Mouse (Mus musculus) intestine, postnatal 0 days (tissue): ENCODE results near the gene Zfp148. TPM values are rescaled to one million over a fixed set of nuclear protein-coding genes. Genes with fewer than 3 reads are reported as not detected.
"Not testable (repeated sequence)": the region's sequence is repeated elsewhere in the genome, so short reads cannot be mapped to it uniquely, and the experiment has no call there.

Experiments
- ATAC-seq: fragments of 200-750 bp; cut with Nextera tagmentation; 2 replicates; pipeline ENCODE4 v1.8.0; 2017; ENCODE audit warnings: mild to moderate bottlenecking, moderate TSS enrichment, moderate library complexity
- H3K27ac ChIP-seq: fragments of 300-500 bp; sonication (generic); 2 replicates; pipeline ENCODE4 v1.5.1; 2014; ENCODE audit warnings: mild to moderate bottlenecking, low read depth, low read length, moderate library complexity
- H3K27me3 ChIP-seq: fragments of 300-500 bp; sonication (generic); replicated peaks from 2 replicates; pipeline ENCODE4 v1.6.1; 2014; ENCODE audit warnings: low read length, mixed read lengths; ENCODE audit not compliant: control insufficient read depth, insufficient read depth
- H3K36me3 ChIP-seq: fragments of 300-500 bp; sonication (generic); 2 replicates; pipeline ENCODE4 v1.6.1; 2014; ENCODE audit warnings: mild to moderate bottlenecking, moderate library complexity; ENCODE audit not compliant: control insufficient read depth, insufficient read depth
- H3K4me1 ChIP-seq: fragments of 300-500 bp; sonication (generic); replicated peaks from 2 replicates; pipeline ENCODE4 v1.6.1; 2014; ENCODE audit warnings: antibody characterized with exemption, low read length, mixed read lengths; ENCODE audit not compliant: control insufficient read depth, insufficient read depth
- H3K4me2 ChIP-seq: fragments of 300-500 bp; sonication (generic); replicated peaks from 2 replicates; pipeline ENCODE4 v1.6.1; 2014; ENCODE audit warnings: low read depth, mild to moderate bottlenecking, moderate library complexity
- H3K4me3 ChIP-seq: fragments of 300-500 bp; sonication (generic); 2 replicates; pipeline ENCODE4 v1.5.1; 2014; ENCODE audit warnings: low read depth, low read length
- H3K9ac ChIP-seq: fragments of 300-500 bp; sonication (generic); 2 replicates; pipeline ENCODE4 v1.6.1; 2014; ENCODE audit warnings: mild to moderate bottlenecking, low read depth, low read length
- H3K9me3 ChIP-seq: fragments of 300-500 bp; sonication (generic); 2 replicates; pipeline ENCODE4 v1.6.1; 2016; ENCODE audit warnings: mixed run types; ENCODE audit not compliant: control insufficient read depth
- CTCF ChIP-seq: sonication (generic); IDR thresholded peaks from 2 replicates; pipeline ENCODE4 v1.5.1; 2016; ENCODE audit warnings: low read depth, mild to moderate bottlenecking, control low read depth, antibody characterized with exemption, moderate library complexity
- WGBS: fragments of 180-500 bp; shearing (Covaris S2); extraction: QIAGEN DNeasy Blood & Tissue Kit; methylation state at CpG from one replicate; pipeline ENCODE4 v1.1.7; 2014; 5-methylcytosine and 5-hydroxymethylcytosine counted together
- polyA plus RNA-seq: library from polyadenylated mRNA; unstranded; fragments of >200 nt; fragmentation: Nextera tagmentation; extraction: Ambion mirVana; gene quantifications from 2 replicates; pipeline ENCODE4 v1.2.1, GENCODE M21; 2015

The Zfp148 gene
- polyA plus RNA-seq, 1 experiment from 2014 or later = 20.5 TPM

DNA sequence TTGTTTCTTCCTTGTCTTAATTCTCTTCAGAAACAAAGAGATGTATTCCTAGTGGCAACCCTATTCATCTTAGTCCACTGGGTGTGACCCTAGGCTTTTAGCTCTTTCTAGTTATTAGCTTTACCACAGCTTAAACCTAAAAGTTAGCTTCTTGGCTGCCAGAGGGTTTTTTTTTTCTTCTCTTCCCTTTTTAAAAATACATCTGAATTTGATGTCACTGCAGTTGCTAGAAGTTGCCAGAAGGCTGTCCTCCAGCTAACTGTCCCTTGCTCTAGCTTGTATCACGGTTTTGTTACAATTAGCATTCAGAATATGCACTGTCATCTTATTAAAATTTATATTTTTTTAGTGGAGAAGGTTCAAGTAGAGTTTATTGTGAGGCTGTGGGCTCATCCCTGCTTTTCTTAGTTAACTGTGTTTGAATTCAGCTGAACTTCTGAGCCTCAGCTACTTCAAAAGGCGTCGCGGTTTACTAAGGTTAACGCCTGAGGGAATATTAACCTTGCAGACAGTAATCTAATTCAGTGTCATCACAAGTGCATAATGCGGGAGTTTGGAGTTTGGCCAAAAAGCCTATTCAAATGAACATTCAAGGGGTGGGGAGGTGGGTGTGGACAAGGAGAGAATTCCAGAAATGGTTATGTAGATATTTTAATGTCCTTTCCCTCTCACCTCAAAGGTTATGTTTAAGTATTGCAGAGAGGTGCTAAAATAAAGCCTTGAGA is 1.3 kb upstream of the Zfp148 start:
- Histone ChIP-seq H3K27ac (0 out of 2 replicates have a peak overlapping the region, but pooled peaks have one; percentile 93), H3K4me1 (no peaks in the 10 kb centered on the region), H3K4me2 (peak overlapping the region; percentile 83), H3K4me3 (peak overlapping the region; percentile 82; the same call in 1 of the 2 replicates), H3K9ac (peak overlapping the region; percentile 99; the same call in 1 of the 2 replicates), H3K27me3 (no peaks in the 10 kb centered on the region), H3K36me3 (no peaks in the 10 kb centered on the region), H3K9me3 (no peaks in the 10 kb centered on the region)
- no peak; the same call in 1 of the 2 replicates for TF ChIP-seq CTCF
- no peak for ATAC-seq
- 34% methylated on average over 6 of the region's 6 CpGs for WGBS

DNA sequence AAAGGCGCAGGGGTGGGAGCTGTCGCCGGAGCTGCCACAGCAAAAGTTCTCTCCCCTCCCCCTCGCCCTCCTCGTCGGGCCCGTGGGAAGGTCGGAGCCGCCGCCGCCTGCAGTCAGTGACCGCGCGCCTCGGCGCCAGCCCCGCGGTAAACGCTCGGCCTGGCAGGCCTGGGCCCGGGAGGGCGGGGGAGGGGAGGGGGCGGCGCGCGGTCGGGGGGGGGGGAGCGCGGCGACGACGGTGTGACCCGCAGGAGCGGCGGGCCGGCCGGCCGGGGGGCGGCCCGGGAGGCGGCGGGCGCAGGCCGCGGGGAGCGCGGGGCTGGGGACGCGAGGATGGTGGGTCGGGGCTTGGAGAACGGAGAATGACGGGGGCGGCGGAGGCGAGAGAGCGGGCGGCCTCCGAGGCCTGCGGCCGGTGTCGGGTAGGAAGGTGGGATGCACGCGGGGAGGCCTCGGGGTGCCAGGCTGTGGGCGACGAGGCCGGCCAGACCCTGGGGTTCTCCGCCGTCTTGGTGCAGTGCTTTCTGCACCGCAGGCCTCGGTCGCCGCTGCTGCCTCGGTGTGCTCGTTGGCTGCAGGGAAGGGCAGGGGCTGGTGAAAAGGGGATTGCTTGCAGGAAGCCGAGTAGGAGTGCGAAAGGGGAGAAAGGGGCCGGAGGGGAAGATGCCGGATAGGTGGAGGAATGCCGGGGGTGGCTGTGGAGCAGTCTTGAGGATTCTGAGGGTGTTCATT is 412 bp downstream of the Zfp148 start:
- H3K27ac ChIP-seq = peak overlapping the region; percentile 93
- peak overlapping the region; percentile 99 for H3K9ac ChIP-seq
- no peak for TF ChIP-seq CTCF
- peak overlapping the region; percentile 82 for H3K4me3 ChIP-seq
- no peaks in the 10 kb centered on the region for H3K4me1 ChIP-seq
- H3K36me3 ChIP-seq = no peaks in the 10 kb centered on the region
- H3K27me3 ChIP-seq = no peaks in the 10 kb centered on the region
- peak overlapping the region; percentile 83 for H3K4me2 ChIP-seq
- H3K9me3 ChIP-seq = no peaks in the 10 kb centered on the region
- WGBS = under 1% methylated on average over 48 of the region's 80 CpGs
- peak; percentile 72 for ATAC-seq

DNA sequence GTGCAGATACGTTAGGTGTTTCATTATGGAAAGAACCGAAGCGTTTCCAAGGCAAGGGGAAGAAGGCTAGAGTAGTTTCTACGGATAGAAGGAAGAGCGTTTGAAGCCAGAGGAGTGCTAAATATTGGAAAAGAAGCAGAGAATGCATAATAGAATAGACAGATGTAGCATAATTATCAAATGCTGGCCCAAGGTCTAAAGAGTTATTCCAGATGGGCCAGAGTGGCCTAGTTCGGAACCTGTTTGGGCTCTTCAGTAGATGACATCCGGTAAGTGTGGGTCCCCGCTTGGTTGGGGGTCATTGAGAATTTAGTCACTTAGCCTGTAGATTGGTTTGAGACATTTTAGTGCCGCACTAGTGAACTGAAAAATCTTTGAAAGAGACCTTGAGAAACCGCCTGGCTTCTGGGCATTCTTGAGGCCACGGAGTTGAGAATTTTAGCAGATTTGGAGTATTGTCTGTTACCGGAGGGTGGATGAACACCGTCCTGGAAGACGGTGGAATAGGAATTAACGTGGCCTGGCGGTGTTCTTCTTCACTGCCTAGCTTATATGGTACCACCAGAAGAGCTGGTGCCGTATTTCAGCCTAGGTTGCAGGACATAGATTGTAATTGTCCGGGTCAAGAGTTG is 1.1 kb downstream of the Zfp148 start:
- WGBS = 1% methylated on average over 18 of the region's 18 CpGs
- Histone ChIP-seq H3K36me3 (no peaks in the 10 kb centered on the region), H3K4me1 (no peaks in the 10 kb centered on the region), H3K4me2 (peak overlapping the region; percentile 83), H3K27me3 (no peaks in the 10 kb centered on the region), H3K9me3 (no peaks in the 10 kb centered on the region), H3K27ac (peak overlapping the region; percentile 93), H3K4me3 (peak overlapping the region; percentile 82), H3K9ac (peak overlapping the region; percentile 99)
- ATAC-seq = no peak
- no peak for TF ChIP-seq CTCF

DNA sequence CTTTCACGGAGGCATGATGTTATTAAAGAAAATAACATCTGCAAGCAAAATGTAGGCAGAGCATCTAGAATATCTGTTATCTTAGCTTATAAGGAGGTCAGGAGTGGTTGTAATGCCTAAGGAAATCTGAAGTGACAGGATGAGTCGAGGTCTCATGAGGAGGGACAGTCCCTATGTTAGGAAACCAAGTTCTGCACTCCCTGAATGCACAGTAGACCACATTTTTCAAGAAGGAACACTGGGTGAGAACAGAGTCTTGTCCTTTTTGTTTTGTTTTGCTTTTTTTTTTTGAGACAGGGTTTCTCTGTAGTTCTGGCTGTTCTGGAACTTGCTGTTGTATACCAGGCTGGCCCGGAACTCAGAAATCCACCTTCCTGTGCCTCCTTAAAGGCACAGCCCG is 1.7 kb downstream of the Zfp148 start:
- peak overlapping the region; percentile 93; the same call in 1 of the 2 replicates for H3K27ac ChIP-seq
- ATAC-seq = no peak
- 18% methylated on average over 4 of the region's 4 CpGs for WGBS
- no peaks in the 10 kb centered on the region for H3K4me1 ChIP-seq
- H3K9me3 ChIP-seq = no peaks in the 10 kb centered on the region
- no peaks in the 10 kb centered on the region for H3K27me3 ChIP-seq
- no peak for TF ChIP-seq CTCF
- peak overlapping the region; percentile 83 for H3K4me2 ChIP-seq
- H3K36me3 ChIP-seq = no peaks in the 10 kb centered on the region
- peak overlapping the region; percentile 99 for H3K9ac ChIP-seq
- peak overlapping the region; percentile 82 for H3K4me3 ChIP-seq

DNA sequence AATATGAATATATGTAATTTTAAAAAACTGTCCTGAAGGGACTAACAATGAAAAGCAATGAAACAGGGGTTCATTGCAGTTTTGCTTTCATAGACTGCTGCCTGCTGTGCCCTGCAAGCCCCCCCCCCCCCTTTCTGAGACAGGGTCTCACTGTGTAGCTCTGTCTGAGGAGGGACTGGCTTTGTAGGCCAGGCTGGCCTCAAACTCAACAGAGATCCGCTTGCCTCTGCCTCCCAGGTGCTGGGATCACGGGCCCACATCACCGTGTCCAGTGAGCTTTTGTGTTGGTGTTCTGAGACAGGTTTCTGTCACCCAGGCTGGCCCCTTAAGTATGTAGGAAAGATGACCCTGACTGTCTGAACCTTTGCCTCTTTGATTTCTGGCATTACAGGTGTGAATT is 2.9 kb downstream of the Zfp148 start:
- Histone ChIP-seq H3K9me3 (no peaks in the 10 kb centered on the region), H3K36me3 (no peaks in the 10 kb centered on the region), H3K4me1 (no peaks in the 10 kb centered on the region), H3K27me3 (no peaks in the 10 kb centered on the region), H3K4me3 (no peak overlapping the region), H3K27ac (no peak overlapping the region), H3K4me2 (no peak overlapping the region), H3K9ac (no peak overlapping the region)
- TF ChIP-seq CTCF = no peak
- no peak for ATAC-seq
- WGBS = 89% methylated on average over 3 of the region's 3 CpGs

DNA sequence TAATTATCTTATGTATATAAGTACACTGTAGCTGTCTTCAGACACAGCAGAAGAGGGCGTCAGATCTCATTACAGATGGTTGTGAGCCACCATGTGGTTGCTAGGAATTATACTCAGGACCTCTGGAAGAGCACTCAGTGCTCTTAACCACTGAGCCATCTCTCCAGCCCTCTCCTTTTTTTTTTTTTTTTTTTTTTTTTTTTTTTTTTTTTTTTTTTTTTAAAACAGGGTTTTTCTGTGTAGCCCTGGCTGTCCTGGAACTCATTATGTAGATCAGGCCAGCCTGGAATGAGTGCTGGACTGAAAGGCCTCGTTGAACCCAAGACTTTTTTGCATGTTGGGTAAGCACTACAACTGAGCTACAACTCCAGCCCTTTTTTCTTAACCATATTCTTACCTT is 3.4 kb downstream of the Zfp148 start:
- not testable (repeated sequence) for H3K27ac ChIP-seq, ATAC-seq

More for the DNA sequence above, 3.4 kb downstream of the Zfp148 start:
- not testable (repeated sequence) for H3K9me3 ChIP-seq, H3K4me2 ChIP-seq, H3K4me3 ChIP-seq, H3K27me3 ChIP-seq, H3K9ac ChIP-seq, H3K36me3 ChIP-seq, H3K4me1 ChIP-seq
- WGBS = 77% methylated on average over 2 of the region's 2 CpGs
